Mouse (Mus musculus): ENCODE data around the gene Serhl. TPM values are rescaled to one million over a fixed set of nuclear protein-coding genes. Genes with fewer than 3 reads are reported as not detected.

Gene Serhl
- polyA plus RNA-seq, 1 experiment = 133 TPM

GRCm38 (mm10) chr15:83065543-83065942, 23.8 kb upstream of the Serhl start:
- Histone ChIP-seq H3K27me3 (ENCODE audit: control insufficient read depth, insufficient read depth, low read length) (no peaks in the 10 kb centered on the region), H3K4me1 (ENCODE audit: control insufficient read depth, insufficient read depth, insufficient read length, low read length) (peaks cover 3% of the 10 kb centered on the region), H3K36me3 (ENCODE audit: control insufficient read depth, insufficient read depth, low read length) (no peaks in the 10 kb centered on the region), H3K27ac (ENCODE audit: insufficient read depth, low read depth, low read length) (peak overlapping the region; percentile 76), H3K4me3 (ENCODE audit: low read depth, low read length) (no peak overlapping the region)
- TF ChIP-seq POLR2A (IDR thresholded peaks at IDR 0.05; ENCODE audit: low read depth, low read length) = no peak
- TF ChIP-seq CTCF (IDR thresholded peaks at IDR 0.05; ENCODE audit: extremely low read depth, insufficient read length, insufficient replicate concordance, low read depth, low read length) = no peak
- 14% methylated on average over 4 of the region's 4 CpGs for WGBS

GRCm38 (mm10) chr15:83068270-83068669, 21.0 kb upstream of the Serhl start:
- WGBS = 95% methylated on average over 5 of the region's 5 CpGs
- no peak for TF ChIP-seq CTCF (IDR thresholded peaks at IDR 0.05; ENCODE audit: extremely low read depth, insufficient read length, insufficient replicate concordance, low read depth, low read length)
- no peak for TF ChIP-seq POLR2A (IDR thresholded peaks at IDR 0.05; ENCODE audit: low read depth, low read length)
- Histone ChIP-seq H3K4me1 (ENCODE audit: control insufficient read depth, insufficient read depth, insufficient read length, low read length) (peaks cover 3% of the 10 kb centered on the region; the same call in 1 of the 2 replicates), H3K27me3 (ENCODE audit: control insufficient read depth, insufficient read depth, low read length) (no peaks in the 10 kb centered on the region), H3K4me3 (ENCODE audit: low read depth, low read length) (no peak overlapping the region), H3K27ac (ENCODE audit: insufficient read depth, low read depth, low read length) (no peak overlapping the region), H3K36me3 (ENCODE audit: control insufficient read depth, insufficient read depth, low read length) (no peaks in the 10 kb centered on the region)

DNA sequence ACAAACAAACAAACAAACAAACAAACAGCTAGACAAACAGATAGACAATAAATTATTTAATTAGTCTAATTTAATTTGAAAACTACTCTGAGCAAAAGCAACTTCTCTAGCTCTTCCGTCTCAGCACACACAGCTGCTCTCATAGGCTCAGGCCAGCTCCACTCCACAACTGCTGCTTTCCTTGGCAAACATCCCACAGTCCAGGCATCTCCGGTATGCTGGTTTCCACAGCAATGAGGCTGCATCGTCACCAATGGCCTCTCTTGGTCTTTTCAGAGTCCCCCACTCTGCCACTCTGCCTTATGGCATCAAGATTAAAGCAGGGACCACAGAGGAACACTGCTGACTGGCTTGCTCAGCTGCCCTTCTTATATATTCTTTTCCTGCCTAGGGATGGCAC, 18.4 kb upstream of the Serhl start:
- Histone ChIP-seq H3K27ac (ENCODE audit: insufficient read depth, low read depth, low read length) (no peak overlapping the region), H3K4me1 (ENCODE audit: control insufficient read depth, insufficient read depth, insufficient read length, low read length) (peaks cover 7% of the 10 kb centered on the region; the same call in 1 of the 2 replicates), H3K36me3 (ENCODE audit: control insufficient read depth, insufficient read depth, low read length) (no peaks in the 10 kb centered on the region), H3K27me3 (ENCODE audit: control insufficient read depth, insufficient read depth, low read length) (no peaks in the 10 kb centered on the region), H3K4me3 (ENCODE audit: low read depth, low read length) (no peak overlapping the region)
- TF ChIP-seq POLR2A (IDR thresholded peaks at IDR 0.05; ENCODE audit: low read depth, low read length) (no peak), CTCF (IDR thresholded peaks at IDR 0.05; ENCODE audit: extremely low read depth, insufficient read length, insufficient replicate concordance, low read depth, low read length) (no peak)
- WGBS = 71% methylated on average over 3 of the region's 3 CpGs

DNA sequence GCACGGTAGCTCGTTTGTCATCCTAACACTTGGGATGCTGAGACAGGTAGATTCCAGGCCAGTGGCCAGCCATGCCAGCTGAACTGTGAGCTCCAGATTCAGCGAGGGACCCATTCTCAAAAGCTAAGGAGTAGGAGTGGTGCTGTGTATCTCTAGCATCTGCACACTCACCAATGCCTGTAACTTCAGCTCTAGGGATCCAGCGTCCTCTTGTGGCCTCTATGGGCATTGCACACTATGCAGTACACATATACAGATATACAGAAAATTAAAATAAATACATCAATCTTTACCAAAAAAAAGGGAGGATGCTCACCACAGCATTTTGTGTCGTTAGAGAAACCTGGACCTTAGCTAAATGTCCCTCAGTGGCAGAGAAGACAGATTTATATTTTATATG, 17.6 kb upstream of the Serhl start:
- Histone ChIP-seq H3K27ac (ENCODE audit: insufficient read depth, low read depth, low read length) (no peak overlapping the region), H3K4me3 (ENCODE audit: low read depth, low read length) (no peak overlapping the region), H3K36me3 (ENCODE audit: control insufficient read depth, insufficient read depth, low read length) (no peaks in the 10 kb centered on the region), H3K4me1 (ENCODE audit: control insufficient read depth, insufficient read depth, insufficient read length, low read length) (peaks cover 7% of the 10 kb centered on the region; the same call in 1 of the 2 replicates), H3K27me3 (ENCODE audit: control insufficient read depth, insufficient read depth, low read length) (no peaks in the 10 kb centered on the region)
- 88% methylated on average over 5 of the region's 5 CpGs for WGBS
- no peak for TF ChIP-seq CTCF (IDR thresholded peaks at IDR 0.05; ENCODE audit: extremely low read depth, insufficient read length, insufficient replicate concordance, low read depth, low read length)
- TF ChIP-seq POLR2A (IDR thresholded peaks at IDR 0.05; ENCODE audit: low read depth, low read length) = no peak

GRCm38 (mm10) chr15:83074179-83074578, 15.1 kb upstream of the Serhl start:
- H3K27me3 ChIP-seq (ENCODE audit: control insufficient read depth, insufficient read depth, low read length) = no peaks in the 10 kb centered on the region
- H3K4me3 ChIP-seq (ENCODE audit: low read depth, low read length) = no peak overlapping the region
- H3K4me1 ChIP-seq (ENCODE audit: control insufficient read depth, insufficient read depth, insufficient read length, low read length) = peaks cover 7% of the 10 kb centered on the region; the same call in 1 of the 2 replicates
- WGBS = 36% methylated on average over 4 of the region's 4 CpGs
- no peak overlapping the region for H3K27ac ChIP-seq (ENCODE audit: insufficient read depth, low read depth, low read length)
- no peak for TF ChIP-seq CTCF (IDR thresholded peaks at IDR 0.05; ENCODE audit: extremely low read depth, insufficient read length, insufficient replicate concordance, low read depth, low read length)
- no peak for TF ChIP-seq POLR2A (IDR thresholded peaks at IDR 0.05; ENCODE audit: low read depth, low read length)
- H3K36me3 ChIP-seq (ENCODE audit: control insufficient read depth, insufficient read depth, low read length) = no peaks in the 10 kb centered on the region

- 11% methylated on average over 27 of the region's 27 CpGs for WGBS
- H3K4me1 ChIP-seq (ENCODE audit: control insufficient read depth, insufficient read depth, insufficient read length, low read length) = peaks cover 7% of the 10 kb centered on the region; the same call in 1 of the 2 replicates
- H3K27me3 ChIP-seq (ENCODE audit: control insufficient read depth, insufficient read depth, low read length) = no peaks in the 10 kb centered on the region
- H3K4me3 ChIP-seq (ENCODE audit: low read depth, low read length) = peak overlapping the region; percentile 4; the same call in 1 of the 2 replicates
- no peaks in the 10 kb centered on the region for H3K36me3 ChIP-seq (ENCODE audit: control insufficient read depth, insufficient read depth, low read length)
- TF ChIP-seq CTCF (IDR thresholded peaks at IDR 0.05; ENCODE audit: extremely low read depth, insufficient read length, insufficient replicate concordance, low read depth, low read length) = no peak
- no peak for TF ChIP-seq POLR2A (IDR thresholded peaks at IDR 0.05; ENCODE audit: low read depth, low read length)
- H3K27ac ChIP-seq (ENCODE audit: insufficient read depth, low read depth, low read length) = no peak overlapping the region
These were observed 13.4 kb upstream of the Serhl start for GRCm38 (mm10) chr15:83075607-83076525.

GRCm38 (mm10) chr15:83083530-83083929, 5.8 kb upstream of the Serhl start:
- WGBS = 69% methylated on average over 5 of the region's 5 CpGs
- no peaks in the 10 kb centered on the region for H3K27me3 ChIP-seq (ENCODE audit: control insufficient read depth, insufficient read depth, low read length)
- H3K36me3 ChIP-seq (ENCODE audit: control insufficient read depth, insufficient read depth, low read length) = no peaks in the 10 kb centered on the region
- H3K4me3 ChIP-seq (ENCODE audit: low read depth, low read length) = no peak overlapping the region
- no peak overlapping the region for H3K27ac ChIP-seq (ENCODE audit: insufficient read depth, low read depth, low read length)
- TF ChIP-seq POLR2A (IDR thresholded peaks at IDR 0.05; ENCODE audit: low read depth, low read length) = no peak
- no peak for TF ChIP-seq CTCF (IDR thresholded peaks at IDR 0.05; ENCODE audit: extremely low read depth, insufficient read length, insufficient replicate concordance, low read depth, low read length)
- H3K4me1 ChIP-seq (ENCODE audit: control insufficient read depth, insufficient read depth, insufficient read length, low read length) = peaks cover 6% of the 10 kb centered on the region

All from small intestine, adult 2 months (tissue).